Mouse (Mus musculus): Measurements from ENCODE around the gene Thsd7b.

DNA sequence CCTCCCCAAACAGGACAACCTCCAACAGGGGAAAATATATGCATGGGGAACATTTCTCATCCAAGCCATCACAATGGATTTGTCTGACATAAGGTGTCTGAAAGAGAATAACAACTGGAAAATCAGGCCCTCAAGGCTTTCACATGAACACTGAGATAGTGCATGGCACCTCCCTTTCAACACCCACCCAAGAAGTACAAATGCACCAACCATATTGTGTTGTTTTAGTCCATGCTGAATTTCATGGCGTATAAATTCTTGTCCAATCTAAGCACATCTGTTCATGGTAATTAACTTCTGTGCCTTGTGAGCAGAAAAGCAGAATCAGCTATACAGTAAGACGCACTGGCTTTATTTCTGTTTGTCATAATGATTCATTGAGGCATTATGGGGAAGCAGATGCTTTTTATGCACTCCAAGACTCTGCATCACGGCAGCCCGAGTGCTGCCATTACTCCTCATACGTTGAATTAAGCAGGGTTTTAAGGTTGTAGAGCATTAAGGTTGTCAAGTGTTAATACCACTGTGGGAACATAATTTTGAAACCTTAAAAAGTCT, 577.0 kb downstream of the Thsd7b start:
- TF ChIP-seq POLR2A (IDR thresholded peaks at IDR 0.05; ENCODE audit: low read depth, low read length) (no peak), CTCF (IDR thresholded peaks at IDR 0.05; ENCODE audit: extremely low read depth, insufficient read length, insufficient replicate concordance, low read depth, low read length) (no peak)

Data from small intestine, adult 2 months (tissue).